Mouse (Mus musculus) myocyte (in vitro differentiated cells): ENCODE results near the gene Dnajc25.

Experiments used
- MYOD1 ChIP-seq, 3 experiments: IDR thresholded peaks; one replicate each; pipeline ENCODE4 v1.6.1; 2011; ENCODE audit warnings: control low read depth in 2 of 3, low read depth in 2 of 3, mild to moderate bottlenecking in 2 of 3, moderate library complexity in 1 of 3; ENCODE audit not compliant: insufficient read length in 2 of 3, control insufficient read depth in 1 of 3
- POLR2A ChIP-seq: IDR thresholded peaks from one replicate; pipeline ENCODE4 v1.6.1; 2011; ENCODE audit warnings: low read depth, mild to moderate bottlenecking, control low read depth, moderate library complexity; ENCODE audit not compliant: insufficient read length
- POLR2AphosphoS2 ChIP-seq: IDR thresholded peaks from one replicate; pipeline ENCODE4 v1.6.1; 2011; ENCODE audit warnings: low read depth, control low read depth; ENCODE audit not compliant: insufficient read length
- REST ChIP-seq: IDR thresholded peaks from one replicate; pipeline ENCODE4 v1.6.1; 2011; ENCODE audit warnings: mild to moderate bottlenecking, control low read depth, moderate library complexity; ENCODE audit not compliant: insufficient read depth, insufficient read length
- USF1 ChIP-seq: IDR thresholded peaks from one replicate; pipeline ENCODE4 v1.6.1; 2011; ENCODE audit warnings: low read depth, mild to moderate bottlenecking, control low read depth, moderate library complexity

GRCm38 (mm10) chr4:58985157-58985648 lies 9.7 kb upstream of the Dnajc25 start:
- TF ChIP-seq USF1 (no peak), POLR2AphosphoS2 (no peak), POLR2A (no peak), REST (no peak), MYOD1 (IDR thresholded peaks at IDR 0.05; ENCODE audit: control insufficient read depth in 1 of 3, insufficient read length in 2 of 3, low read depth in 2 of 3) (no peak)
